ENCODE assay signal across 20 mouse cellular contexts in genomic region chr13:64299069-64299468, GRCm38 (mm10).
"Had no signal": no experiment of that assay in that cellular context is flagged by ENCODE, and none has a peak within 500 bp of the region (broad histone marks: within the 10 kb centered on the region; RNA-seq: fewer than 3 reads in every experiment).

No protein-coding gene starts in this region.

- ATAC-seq: hindbrain, embryonic 16.5 days; hindbrain, postnatal 0 days; intestine, embryonic 15.5 days; intestine, embryonic 16.5 days; intestine, postnatal 0 days had no signal

- DNase-seq: heart, postnatal 10 days; heart, postnatal 14 days; heart, postnatal 36 days; heart, postnatal 4 days; kidney, adult 11 months; kidney, adult 18-20 months; kidney, adult 2 months; kidney, adult 8-10 months; kidney, adult 9 months; kidney, postnatal 10 days; kidney, postnatal 14 days; kidney, postnatal 25 days; kidney, postnatal 36 days; layer of hippocampus, adult 9-11 months; layer of hippocampus, postnatal 36 days had no signal
